Comparison of ENCODE assay signal across 11 mouse cellular contexts in genomic region chr9:90693031-90693671, GRCm38 (mm10).
DNase-seq lines count a peak whose midpoint lies in the region; ATAC-seq lines count a peak whose summit lies in the region.
"Had no signal": no experiment of that assay in that cellular context is flagged by ENCODE, and none has a peak within 500 bp of the region (broad histone marks: within the 10 kb centered on the region; RNA-seq: fewer than 3 reads in every experiment).

No protein-coding gene starts in this region.

- 4% methylated on average over 9 of the region's 9 CpGs for WGBS in forebrain, embryonic 14.5 days
- 6% methylated on average over 9 of the region's 9 CpGs for WGBS in midbrain, embryonic 11.5 days

- H3K4me3 ChIP-seq in forebrain, embryonic 14.5 days (ENCODE audit: low read depth, low read length), result no peak overlapping the region
- H3K4me3 ChIP-seq in midbrain, embryonic 11.5 days (ENCODE audit: low read depth, low read length), result no peak overlapping the region
- H3K4me3 ChIP-seq: megakaryocyte, embryonic 14.5 days had no signal

- no peaks in the 10 kb centered on the region for H3K9me3 ChIP-seq in forebrain, embryonic 14.5 days (replicated peaks; ENCODE audit: control insufficient read depth, low read length)
- no peaks in the 10 kb centered on the region for H3K9me3 ChIP-seq in midbrain, embryonic 11.5 days (ENCODE audit: control insufficient read depth, low read length)
- H3K9me3 ChIP-seq: megakaryocyte, embryonic 14.5 days had no signal

- H3K4me1 ChIP-seq in forebrain, embryonic 14.5 days (ENCODE audit: control insufficient read depth, insufficient read depth, low read length), result peaks cover 5% of the 10 kb centered on the region; the same call in 1 of the 2 replicates
- H3K4me1 ChIP-seq in midbrain, embryonic 11.5 days (ENCODE audit: control insufficient read depth, insufficient read depth, low read length), result peaks cover 15% of the 10 kb centered on the region
- H3K4me1 ChIP-seq: megakaryocyte, embryonic 14.5 days had no signal

- peaks cover 3% of the 10 kb centered on the region; the same call in 1 of the 2 replicates for H3K27me3 ChIP-seq in forebrain, embryonic 14.5 days (replicated peaks; ENCODE audit: control insufficient read depth, insufficient read depth, low read length)
- peaks cover 11% of the 10 kb centered on the region for H3K27me3 ChIP-seq in midbrain, embryonic 11.5 days (ENCODE audit: control insufficient read depth, insufficient read depth, low read length)
- H3K27me3 ChIP-seq: megakaryocyte, embryonic 14.5 days had no signal

- peak; percentile 71 for DNase-seq in Muller cell, postnatal 12 days (ENCODE audit: inconsistent ontology term)
- peak; percentile 58 to 74 for DNase-seq in cerebellum, postnatal 14 days
- peak; percentile 87 for DNase-seq in forebrain, embryonic 14.5 days (ENCODE audit: low spot score)
- DNase-seq in midbrain, embryonic 11.5 days (ENCODE audit: low spot score, missing footprints), result peak; percentile 95
- no peak for DNase-seq in frontal cortex, postnatal 10 days (ENCODE audit: low spot score in 2 of 2)
- no peak for DNase-seq in kidney, postnatal 4 days
- no peak for DNase-seq in right cerebral cortex, postnatal 10 days (ENCODE audit: low spot score in 2 of 2)
- no peak for DNase-seq in heart, adult 18-20 months
- DNase-seq: gastrocnemius, postnatal 25 days; kidney, postnatal 10 days had no signal

- ATAC-seq in forebrain, embryonic 14.5 days, result peak; percentile 94
- ATAC-seq in midbrain, embryonic 11.5 days (ENCODE audit: low FRiP score), result peak; percentile 93

- H3K9ac ChIP-seq in forebrain, embryonic 14.5 days (ENCODE audit: low read length), result no peak overlapping the region; the same call in 1 of the 2 replicates
- H3K9ac ChIP-seq in midbrain, embryonic 11.5 days (ENCODE audit: low read length), result 0 out of 2 replicates have a peak overlapping the region, but pooled peaks have one; percentile 30

- no peaks in the 10 kb centered on the region for H3K36me3 ChIP-seq in forebrain, embryonic 14.5 days (ENCODE audit: control insufficient read depth, insufficient read depth, low read length)
- H3K36me3 ChIP-seq in midbrain, embryonic 11.5 days (ENCODE audit: control insufficient read depth, insufficient read depth, low read length), result no peaks in the 10 kb centered on the region

- H3K4me2 ChIP-seq in forebrain, embryonic 14.5 days (ENCODE audit: low read length), result peak overlapping the region; percentile 11; the same call in 1 of the 2 replicates
- peak overlapping the region; percentile 24; the same call in 1 of the 2 replicates for H3K4me2 ChIP-seq in midbrain, embryonic 11.5 days

- H3K27ac ChIP-seq in forebrain, embryonic 14.5 days (ENCODE audit: low read depth, low read length), result peak overlapping the region; percentile 49
- peak overlapping the region; percentile 59 for H3K27ac ChIP-seq in midbrain, embryonic 11.5 days (ENCODE audit: low read depth, low read length)

Comparison
In these comparisons a context has a peak if more than half of its experiments do, and no peak if none do; other contexts are left out.
1. DNase-seq: peak in Muller cell, postnatal 12 days (single experiment), cerebellum, postnatal 14 days (2 of 2), forebrain, embryonic 14.5 days (single experiment) and midbrain, embryonic 11.5 days (single experiment); none in frontal cortex, postnatal 10 days (0 of 2), kidney, postnatal 4 days (0 of 2), right cerebral cortex, postnatal 10 days (0 of 2) and heart, adult 18-20 months (0 of 2).